Mouse (Mus musculus): ENCODE data around the gene Wfikkn1.

DNA sequence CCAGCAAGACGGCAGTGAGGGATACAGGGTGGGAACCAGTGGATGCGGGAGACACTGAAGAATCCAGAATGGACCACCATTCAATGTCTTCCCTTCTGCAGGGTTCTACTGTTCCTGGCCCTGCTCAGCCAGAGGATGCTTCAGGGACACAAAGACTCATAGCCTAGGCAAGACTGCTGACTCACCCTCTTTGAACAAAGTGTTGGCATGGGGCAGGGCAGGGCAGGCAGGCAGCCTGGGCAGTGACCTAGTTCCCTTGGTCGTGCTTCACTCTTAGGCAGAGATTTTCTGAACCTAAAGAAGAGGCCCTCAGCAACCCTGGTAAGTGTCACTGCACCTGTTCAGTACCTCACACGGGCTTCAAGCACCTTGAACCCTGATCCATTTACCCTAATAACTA, 31.2 kb upstream of the Wfikkn1 start:
- TF ChIP-seq E2F4 (IDR thresholded peaks at IDR 0.05; ENCODE audit: insufficient read depth) = no peak
- TF ChIP-seq MAX (IDR thresholded peaks at IDR 0.05; ENCODE audit: low read depth) = no peak
- no peak for TF ChIP-seq POLR2AphosphoS2 (IDR thresholded peaks at IDR 0.05; ENCODE audit: insufficient read length, low read depth)
- TF ChIP-seq POLR2A (IDR thresholded peaks at IDR 0.05; ENCODE audit: insufficient read length, low read depth) = no peak
- no peak for TF ChIP-seq CEBPB (IDR thresholded peaks at IDR 0.05; ENCODE audit: insufficient read depth, poor library complexity, severe bottlenecking)

Measured in myocyte (in vitro differentiated cells).